Mouse (Mus musculus): Measurements from ENCODE around the gene Tmem132c. TPM values are rescaled to one million over a fixed set of nuclear protein-coding genes. Genes with fewer than 3 reads are reported as not detected.

The Tmem132c gene
- total RNA-seq, 2 experiments from 2014 or later, result 0.18 to 0.22 TPM

GRCm38 (mm10) chr5:127577419-127577818, 335.8 kb downstream of the Tmem132c start:
- no peak for DNase-seq
- intact Hi-C loops (cut with DNase I), result no loop called here

GRCm38 (mm10) chr5:127583658-127584057, 342.1 kb downstream of the Tmem132c start:
- intact Hi-C loops (cut with DNase I), result no loop called here
- DNase-seq, result no peak

- intact Hi-C loops (cut with DNase I), result no loop called here
Measured at GRCm38 (mm10) chr5:127587854-127588253, 346.2 kb downstream of the Tmem132c start.

GRCm38 (mm10) chr5:127592406-127592805, 350.8 kb downstream of the Tmem132c start:
- intact Hi-C loops (cut with DNase I), result loop anchor here (5.0 kb wide), 1 partner anchor 55 kb away; no protein-coding TSS in a partner anchor

More at GRCm38 (mm10) chr5:127587854-127588253, 346.2 kb downstream of the Tmem132c start:
- DNase-seq, result no peak

GRCm38 (mm10) chr5:127592854-127593253, 351.2 kb downstream of the Tmem132c start:
- intact Hi-C loops (cut with DNase I), result loop anchor here (5.0 kb wide), 1 partner anchor 54 kb away; no protein-coding TSS in a partner anchor
- no peak for DNase-seq

More at GRCm38 (mm10) chr5:127592406-127592805, 350.8 kb downstream of the Tmem132c start:
- DNase-seq, result no peak

GRCm38 (mm10) chr5:127595676-127596075, 354.1 kb downstream of the Tmem132c start:
- intact Hi-C loops (cut with DNase I), result no loop called here
- no peak for DNase-seq

GRCm38 (mm10) chr5:127596862-127597261, 355.3 kb downstream of the Tmem132c start:
- intact Hi-C loops (cut with DNase I), result no loop called here
- DNase-seq, result no peak

GRCm38 (mm10) chr5:127602996-127603395, 361.4 kb downstream of the Tmem132c start:
- no peak for DNase-seq
- intact Hi-C loops (cut with DNase I), result no loop called here

- no peak for DNase-seq
- intact Hi-C loops (cut with DNase I), result no loop called here
Measured at GRCm38 (mm10) chr5:127607507-127607906, 365.9 kb downstream of the Tmem132c start.

- DNase-seq, result no peak
- intact Hi-C loops (cut with DNase I), result no loop called here
Measured at GRCm38 (mm10) chr5:127609191-127609714, 367.6 kb downstream of the Tmem132c start.

- DNase-seq, result peak in 1 of 2 experiments; percentile 43
- intact Hi-C loops (cut with DNase I), result no loop called here
Measured at GRCm38 (mm10) chr5:127610787-127611509, 369.3 kb downstream of the Tmem132c start.

- no peak for DNase-seq
- intact Hi-C loops (cut with DNase I), result no loop called here
Measured at GRCm38 (mm10) chr5:127611881-127612280, 370.3 kb downstream of the Tmem132c start.

- DNase-seq, result no peak
- intact Hi-C loops (cut with DNase I), result no loop called here
Measured at GRCm38 (mm10) chr5:127612397-127612796, 370.8 kb downstream of the Tmem132c start.

All from gastrocnemius, postnatal 36 days (tissue).